Mouse (Mus musculus) spleen, postnatal 4 days (tissue): ENCODE measurements around the gene Slc5a4a.

Experiments used
- DNase-seq, 2 experiments: peaks; one replicate each; pipeline ENCODE4 v3.0.0; 2022; ENCODE audit warnings: low spot score in 2 of 2

Gene Slc5a4a

DNA sequence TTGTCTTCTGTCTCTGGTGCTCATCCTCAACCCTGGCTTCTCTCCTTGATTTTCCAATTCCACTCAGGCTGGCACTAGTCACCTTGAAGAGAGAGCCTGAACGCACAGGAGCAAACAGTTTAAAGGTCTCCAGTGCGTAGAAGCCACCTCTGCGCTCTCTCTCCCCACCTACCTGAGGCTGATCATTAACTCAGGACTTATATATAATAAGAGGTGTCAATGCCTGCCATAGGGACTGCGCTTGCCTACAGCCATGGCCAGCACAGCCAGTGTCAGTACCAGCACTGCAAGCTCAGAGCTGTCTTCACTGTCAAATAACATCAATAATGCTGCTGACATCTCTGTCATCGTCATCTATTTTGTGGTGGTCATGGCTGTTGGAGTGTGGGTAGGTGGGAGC is at the start of gene Slc5a4a:
Slc5a4a (plus strand) TSS at position 174 of the 400 bp plus-strand sequence.
- DNase-seq = no peak

DNA sequence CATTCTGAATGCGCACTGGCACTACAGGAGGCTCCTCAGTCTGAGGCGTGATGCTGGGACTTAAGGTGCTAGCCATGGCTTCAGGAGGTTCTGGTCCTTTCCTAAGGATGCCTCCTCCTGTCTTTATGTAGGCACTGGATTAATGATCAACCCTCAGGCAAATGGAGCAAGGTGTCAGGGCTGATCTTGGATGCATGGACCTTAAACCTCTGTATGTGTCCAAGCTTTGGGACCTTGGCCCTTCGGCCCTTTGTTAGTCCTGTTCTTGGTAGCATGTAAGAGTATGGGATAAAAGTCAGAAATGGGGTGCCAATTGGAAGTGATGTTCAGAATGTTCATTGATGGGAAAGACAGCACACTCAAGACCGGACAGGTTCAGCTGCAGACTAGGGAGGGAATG is 36.4 kb upstream of the Slc5a4a start, which contains the start of gene Slc5a4b:
Slc5a4b (minus strand) TSS at position 101 of the 400 bp plus-strand sequence.
- no peak for DNase-seq

- DNase-seq = peak; percentile 43 to 85
Observed at GRCm38 (mm10) chr10:76117966-76118365, 29.3 kb upstream of the Slc5a4a start.

DNA sequence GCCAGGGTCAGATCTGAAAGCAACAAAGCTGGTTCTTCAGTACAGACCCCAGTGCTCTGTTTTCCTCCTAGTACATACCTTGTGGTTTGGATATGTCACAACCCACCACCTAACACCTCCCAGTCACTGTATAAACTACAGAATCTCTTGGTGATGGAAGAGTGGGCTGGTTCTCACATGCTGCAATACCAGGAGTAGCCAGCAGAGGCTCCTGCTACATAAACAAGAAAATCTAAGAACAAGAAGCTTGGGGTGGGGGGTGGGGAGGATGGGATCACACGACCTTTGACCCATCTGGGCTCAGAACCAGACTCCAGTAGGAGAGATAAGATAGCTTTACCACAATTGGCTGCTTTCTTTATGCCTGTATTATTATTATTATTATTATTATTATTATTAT is 28.5 kb upstream of the Slc5a4a start:
- DNase-seq = peak in 1 of 2 experiments; percentile 65

- DNase-seq = no peak
Observed at GRCm38 (mm10) chr10:76120124-76120711, 27.0 kb upstream of the Slc5a4a start.

DNA sequence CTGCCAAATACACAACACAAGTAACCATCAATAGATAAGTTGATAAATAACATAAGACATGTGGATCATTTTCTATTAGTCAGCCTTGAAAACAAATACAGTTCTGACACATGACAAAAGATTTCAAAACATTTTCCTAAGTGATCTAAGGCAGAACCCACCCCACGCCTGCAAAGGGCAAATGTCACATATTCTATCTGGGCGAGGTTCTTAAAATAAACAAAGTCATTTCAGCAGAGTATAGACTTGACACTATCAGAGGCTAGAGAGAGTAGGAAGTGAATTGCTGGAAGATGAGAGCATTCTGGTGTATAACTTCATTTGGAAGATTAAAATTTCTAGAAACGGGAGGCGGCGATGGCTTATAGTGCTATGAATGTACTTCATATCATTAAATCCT is 25.8 kb upstream of the Slc5a4a start:
- no peak for DNase-seq

GRCm38 (mm10) chr10:76132506-76132905 is 14.7 kb upstream of the Slc5a4a start:
- no peak for DNase-seq

GRCm38 (mm10) chr10:76136318-76136717 is 10.9 kb upstream of the Slc5a4a start:
- no peak for DNase-seq

DNA sequence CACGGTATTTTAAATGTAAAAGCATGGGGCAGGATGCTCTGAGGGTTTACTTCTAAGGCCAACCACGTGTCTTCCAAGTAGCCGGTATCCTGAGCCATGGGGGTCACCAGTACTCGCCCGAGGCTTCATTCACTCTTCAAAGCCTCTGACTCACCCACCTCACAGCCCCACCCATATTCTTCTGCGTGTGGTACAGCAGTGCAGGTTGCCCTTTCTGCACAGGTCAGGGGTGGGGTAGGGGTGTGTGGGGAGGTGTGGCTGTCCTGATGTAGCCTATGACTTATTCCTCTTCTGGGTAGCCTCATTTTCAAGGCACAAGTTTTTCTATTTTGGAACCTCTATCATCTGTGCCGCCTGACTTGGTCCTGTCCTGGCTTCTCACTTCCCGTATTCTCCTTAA is 405 bp upstream of the Slc5a4a start:
- no peak for DNase-seq

GRCm38 (mm10) chr10:76155911-76156310 is 8.7 kb downstream of the Slc5a4a start:
- DNase-seq = no peak

DNA sequence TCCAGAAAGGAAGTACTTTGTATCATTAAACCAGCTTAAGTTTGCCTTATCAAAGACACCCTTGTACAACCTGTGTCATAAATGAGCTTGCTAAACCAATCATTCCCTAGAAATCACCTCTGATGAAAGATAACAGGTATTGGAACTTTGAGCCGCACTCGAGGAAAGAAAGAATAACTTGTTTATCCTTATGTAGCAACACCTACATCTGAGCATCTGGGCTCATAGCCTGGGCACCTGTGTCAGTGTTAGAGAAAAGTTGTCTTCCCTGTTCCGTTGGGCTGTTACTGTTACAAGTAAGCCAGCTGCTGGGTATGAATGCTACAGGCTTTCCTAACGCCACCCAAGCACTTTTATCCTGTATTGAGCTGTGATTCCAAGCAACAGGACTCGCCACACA is 10.3 kb downstream of the Slc5a4a start:
- DNase-seq = no peak

DNA sequence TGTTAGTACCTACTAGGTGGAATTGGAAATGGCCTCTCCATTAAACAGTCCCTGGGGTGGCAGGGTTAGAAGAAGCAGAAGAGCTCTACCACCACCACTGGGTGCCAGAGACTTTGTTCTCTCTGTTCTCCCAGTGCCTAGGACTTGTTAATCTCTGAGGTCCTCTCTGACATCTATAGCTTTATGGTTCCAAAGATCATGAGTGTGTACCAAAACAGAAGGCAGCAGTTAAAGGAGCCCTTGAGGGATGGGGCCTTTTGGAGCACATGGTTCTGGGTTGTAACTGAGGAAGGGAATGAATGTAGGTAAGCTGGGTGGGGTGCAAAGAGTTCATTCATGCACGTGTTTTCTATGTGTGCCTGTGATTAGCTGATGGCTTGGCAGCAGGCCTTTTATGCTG is 10.8 kb downstream of the Slc5a4a start:
- no peak for DNase-seq

GRCm38 (mm10) chr10:76174899-76175298 is 27.6 kb downstream of the Slc5a4a start:
- DNase-seq = no peak

- no peak for DNase-seq
Observed at GRCm38 (mm10) chr10:76185216-76185615, 38.0 kb downstream of the Slc5a4a start.

GRCm38 (mm10) chr10:76188010-76188409 is 40.8 kb downstream of the Slc5a4a start:
- no peak for DNase-seq

GRCm38 (mm10) chr10:76201416-76201815 is 54.2 kb downstream of the Slc5a4a start:
- DNase-seq = no peak

- DNase-seq = peak; percentile 52 to 86
Observed at GRCm38 (mm10) chr10:76201978-76202377, 54.7 kb downstream of the Slc5a4a start.

DNA sequence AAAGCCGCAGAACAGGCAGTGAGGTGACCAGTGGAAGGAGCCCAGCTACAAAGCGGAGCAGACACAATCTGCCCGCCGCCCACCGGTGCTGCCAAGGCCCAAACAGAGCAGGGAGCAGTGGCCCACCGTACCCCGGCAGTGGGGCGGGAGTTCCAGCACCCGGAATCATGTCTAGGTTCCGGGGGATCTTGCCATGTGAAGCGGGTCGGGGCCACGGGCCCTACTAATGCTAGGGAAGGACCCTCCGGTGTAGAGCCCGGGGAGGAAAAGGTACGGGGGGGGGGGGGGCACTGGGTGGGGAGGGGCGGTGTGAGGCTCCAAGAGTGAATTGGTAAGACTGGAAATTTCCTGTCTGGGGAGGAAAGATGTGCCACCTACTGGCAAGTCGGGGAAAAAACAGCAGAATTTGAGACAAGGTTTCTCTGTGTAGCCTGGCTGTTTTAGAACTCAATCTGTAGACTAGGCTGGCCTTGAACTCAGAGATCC is 56.6 kb downstream of the Slc5a4a start:
- DNase-seq = peak in 1 of 2 experiments; percentile 60

DNA sequence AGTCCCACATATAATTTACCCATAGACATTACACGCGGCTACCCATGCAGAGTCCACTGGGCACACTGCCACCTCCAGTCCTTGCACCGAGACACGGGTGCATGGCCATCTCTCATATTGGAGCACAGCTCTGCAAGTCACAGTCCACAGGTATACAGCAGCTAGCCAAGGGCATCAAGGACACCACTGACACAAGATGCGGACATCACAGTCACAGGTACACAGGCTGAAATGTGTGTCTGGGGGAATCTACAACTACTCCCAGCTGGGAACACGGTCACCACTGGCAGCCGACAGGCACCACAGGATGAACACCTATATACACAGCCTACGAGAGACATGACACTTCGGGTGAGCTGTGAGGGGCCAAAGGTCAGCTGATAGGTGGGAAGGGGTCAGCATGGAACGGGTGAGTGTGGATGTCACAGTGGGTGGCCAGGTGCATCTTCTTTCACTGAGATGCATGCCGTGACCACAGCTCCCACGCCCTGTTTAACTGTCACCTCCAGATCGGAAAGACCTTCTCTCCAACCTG is 60.1 kb downstream of the Slc5a4a start:
- DNase-seq = no peak

DNA sequence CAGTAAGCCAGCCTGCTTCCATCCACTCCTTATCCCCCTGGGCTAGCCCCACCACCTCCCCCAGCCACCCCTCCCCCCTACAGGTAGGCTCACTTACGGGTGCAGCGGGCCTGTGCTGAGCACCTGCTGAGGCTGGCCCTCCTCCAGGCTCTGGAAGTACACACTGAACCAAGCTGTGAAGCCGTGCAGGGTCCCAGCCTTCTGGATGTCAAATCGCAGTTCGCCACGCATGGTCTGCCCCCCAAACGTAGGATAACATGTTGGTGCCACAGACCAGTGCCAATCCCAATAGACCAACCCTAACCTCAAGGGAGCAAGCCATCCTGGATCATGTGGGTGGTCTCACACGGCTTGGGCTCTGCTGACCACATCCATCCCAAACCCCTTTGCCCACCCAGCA is 62.0 kb downstream of the Slc5a4a start:
- DNase-seq = no peak

DNA sequence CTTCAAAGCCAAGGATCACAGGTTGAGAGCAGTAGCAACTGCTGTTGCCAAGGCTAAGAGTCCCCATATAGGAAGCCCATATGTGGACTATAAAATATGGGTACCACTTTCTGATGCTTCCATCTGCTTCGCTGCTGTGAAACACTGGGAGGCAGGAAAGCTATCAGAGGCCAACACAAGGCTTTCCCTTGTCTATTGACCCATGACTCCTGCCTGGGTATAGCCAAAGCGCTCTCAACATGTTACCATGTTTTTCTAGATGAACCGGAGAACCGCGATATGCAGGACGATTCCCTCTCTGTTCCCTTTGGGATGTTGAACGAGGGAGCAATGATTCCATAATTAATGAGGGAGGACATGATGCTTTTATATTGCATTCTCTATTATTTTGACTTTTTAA is 63.6 kb downstream of the Slc5a4a start:
- peak in 1 of 2 experiments; percentile 36 for DNase-seq

DNA sequence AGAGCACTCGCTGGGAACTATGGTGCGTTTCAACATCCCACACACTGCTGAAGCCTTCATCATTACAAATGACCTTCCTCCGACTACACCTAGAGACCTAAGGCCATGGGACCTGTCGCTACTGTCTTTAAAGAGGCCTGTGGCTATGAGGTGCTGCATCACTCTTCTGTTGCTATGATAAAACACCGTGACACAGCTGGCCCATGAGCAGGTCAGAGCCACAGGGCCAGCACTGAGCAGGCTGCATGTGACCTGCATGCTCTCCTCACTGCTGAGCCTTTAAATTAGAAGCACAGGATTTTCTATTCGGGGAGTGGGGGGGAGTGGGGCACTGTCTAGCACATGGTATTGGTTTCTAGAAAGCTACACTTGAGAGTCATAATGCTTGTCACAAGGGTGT is 64.9 kb downstream of the Slc5a4a start:
- DNase-seq = peak in 1 of 2 experiments; percentile 36

DNA sequence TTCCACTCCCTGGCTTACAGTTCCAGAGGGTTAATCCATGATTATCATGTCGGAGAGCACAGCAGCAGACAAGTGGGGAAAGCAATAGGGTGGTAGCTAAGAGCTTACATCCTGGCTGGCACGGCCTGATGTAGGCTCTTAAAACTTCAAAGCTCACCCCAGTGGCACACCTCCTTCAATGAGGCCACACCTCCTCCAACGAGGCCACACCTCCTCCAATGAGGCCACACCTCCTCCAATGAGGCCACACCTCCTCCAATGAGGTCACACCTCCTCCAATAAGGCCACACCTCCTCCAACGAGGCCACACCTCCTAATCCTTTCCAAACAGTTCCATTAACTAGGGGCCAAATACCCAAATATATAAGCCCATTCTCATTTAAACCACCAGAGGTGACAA is 66.9 kb downstream of the Slc5a4a start:
- DNase-seq = peak in 1 of 2 experiments; percentile 39

GRCm38 (mm10) chr10:76217056-76217455 is 69.8 kb downstream of the Slc5a4a start:
- no peak for DNase-seq
